Mouse (Mus musculus): ENCODE measurements around the gene Nuak1. TPM values are rescaled to one million over a fixed set of nuclear protein-coding genes. Genes with fewer than 3 reads are reported as not detected.
A peak's percentile ranks its signal among the peaks of the same experiment; 100 is the strongest.

The Nuak1 gene
- polyA plus RNA-seq, 1 experiment from 2014 or later, result 1.2 TPM

GRCm38 (mm10) chr10:84395885-84396659 is 44.3 kb downstream of the Nuak1 start:
- no peak for DNase-seq (ENCODE audit: low spot score)
- Histone ChIP-seq H3K4me1 (peaks cover 17% of the 10 kb centered on the region), H3K36me3 (peaks cover 2% of the 10 kb centered on the region; the same call in 1 of the 2 replicates), H3K27me3 (ENCODE audit: low read depth, poor library complexity, severe bottlenecking) (no peaks in the 10 kb centered on the region), H3K9me3 (replicated peaks) (no peaks in the 10 kb centered on the region), H3K4me3 (no peak overlapping the region), H3K27ac (no peak overlapping the region)
- 91% methylated on average over 8 of the region's 8 CpGs for WGBS

GRCm38 (mm10) chr10:84395259-84395658 is 45.1 kb downstream of the Nuak1 start:
- DNase-seq (ENCODE audit: low spot score), result no peak
- Histone ChIP-seq H3K9me3 (replicated peaks) (no peaks in the 10 kb centered on the region), H3K4me1 (peaks cover 11% of the 10 kb centered on the region), H3K27ac (no peak overlapping the region), H3K36me3 (peaks cover 2% of the 10 kb centered on the region; the same call in 1 of the 2 replicates), H3K27me3 (ENCODE audit: low read depth, poor library complexity, severe bottlenecking) (no peaks in the 10 kb centered on the region), H3K4me3 (no peak overlapping the region)
- WGBS, result 83% methylated on average over 5 of the region's 5 CpGs

DNA sequence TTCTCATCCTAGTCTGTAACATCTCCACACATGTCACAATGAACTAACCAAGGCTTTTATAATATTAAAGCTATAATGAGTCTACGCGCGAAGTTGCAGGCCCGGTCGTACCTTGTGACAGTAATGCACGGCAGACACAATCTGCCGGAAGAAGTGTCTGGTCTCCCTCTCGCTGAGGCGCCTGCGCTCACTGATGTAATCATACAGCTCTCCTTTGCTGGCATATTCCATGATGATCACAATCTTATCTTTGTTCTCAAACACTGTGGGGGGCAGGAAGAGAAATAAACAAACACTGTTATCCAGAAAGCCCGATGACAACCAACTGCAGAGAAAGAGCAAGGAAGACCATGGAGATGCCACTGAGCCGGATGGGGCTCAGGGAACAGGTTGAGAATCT is 46.5 kb downstream of the Nuak1 start:
- H3K27me3 ChIP-seq (ENCODE audit: low read depth, poor library complexity, severe bottlenecking), result no peaks in the 10 kb centered on the region
- H3K4me1 ChIP-seq, result peaks cover 16% of the 10 kb centered on the region
- H3K36me3 ChIP-seq, result peaks cover 2% of the 10 kb centered on the region; the same call in 1 of the 2 replicates
- H3K4me3 ChIP-seq, result no peak overlapping the region
- no peak overlapping the region for H3K27ac ChIP-seq
- DNase-seq (ENCODE audit: low spot score), result no peak
- 89% methylated on average over 12 of the region's 12 CpGs for WGBS
- no peaks in the 10 kb centered on the region for H3K9me3 ChIP-seq (replicated peaks)

GRCm38 (mm10) chr10:84393405-84393804 is 47.0 kb downstream of the Nuak1 start:
- peaks cover 21% of the 10 kb centered on the region for H3K4me1 ChIP-seq
- no peak overlapping the region for H3K27ac ChIP-seq
- no peak for DNase-seq (ENCODE audit: low spot score)
- H3K4me3 ChIP-seq, result no peak overlapping the region
- no peaks in the 10 kb centered on the region for H3K27me3 ChIP-seq (ENCODE audit: low read depth, poor library complexity, severe bottlenecking)
- H3K9me3 ChIP-seq (replicated peaks), result no peaks in the 10 kb centered on the region
- WGBS, result 85% methylated on average over 9 of the region's 9 CpGs
- peaks cover 2% of the 10 kb centered on the region; the same call in 1 of the 2 replicates for H3K36me3 ChIP-seq

DNA sequence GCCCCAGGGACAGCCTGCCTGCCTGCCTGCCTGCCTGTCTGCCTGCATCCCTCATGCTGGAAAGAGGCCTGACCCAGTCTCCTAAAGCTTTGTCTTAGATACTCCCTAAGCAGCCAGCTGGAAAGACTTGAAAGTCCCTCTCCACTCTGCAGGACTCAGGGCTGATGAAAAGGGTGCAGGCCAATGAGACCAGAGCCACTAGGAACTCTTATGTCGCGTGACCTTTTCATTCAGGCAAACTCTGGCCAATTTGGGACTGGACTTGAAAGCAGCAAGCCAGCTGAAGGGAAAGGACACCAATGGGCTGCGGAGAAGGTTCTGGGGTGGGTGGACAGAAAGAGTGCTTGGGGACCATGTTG is 47.7 kb downstream of the Nuak1 start:
- H3K27ac ChIP-seq, result 0 out of 2 replicates have a peak overlapping the region, but pooled peaks have one; percentile 46
- no peak overlapping the region for H3K4me3 ChIP-seq
- no peak for DNase-seq (ENCODE audit: low spot score)
- 82% methylated on average over 3 of the region's 3 CpGs for WGBS
- peaks cover 28% of the 10 kb centered on the region for H3K4me1 ChIP-seq
- peaks cover 2% of the 10 kb centered on the region; the same call in 1 of the 2 replicates for H3K36me3 ChIP-seq
- H3K9me3 ChIP-seq (replicated peaks), result no peaks in the 10 kb centered on the region
- H3K27me3 ChIP-seq (ENCODE audit: low read depth, poor library complexity, severe bottlenecking), result no peaks in the 10 kb centered on the region

GRCm38 (mm10) chr10:84392027-84392722 is 48.2 kb downstream of the Nuak1 start:
- peaks cover 33% of the 10 kb centered on the region for H3K4me1 ChIP-seq
- peak; percentile 51 for DNase-seq (ENCODE audit: low spot score)

GRCm38 (mm10) chr10:84389707-84390106 is 50.7 kb downstream of the Nuak1 start:
- WGBS, result 87% methylated on average over 5 of the region's 5 CpGs
- H3K36me3 ChIP-seq, result peaks cover 2% of the 10 kb centered on the region; the same call in 1 of the 2 replicates
- no peaks in the 10 kb centered on the region for H3K27me3 ChIP-seq (ENCODE audit: low read depth, poor library complexity, severe bottlenecking)
- H3K4me3 ChIP-seq, result no peak overlapping the region
- H3K27ac ChIP-seq, result no peak overlapping the region
- no peaks in the 10 kb centered on the region for H3K9me3 ChIP-seq (replicated peaks)
- no peak for DNase-seq (ENCODE audit: low spot score)
- H3K4me1 ChIP-seq, result peaks cover 52% of the 10 kb centered on the region

More at GRCm38 (mm10) chr10:84392027-84392722, 48.2 kb downstream of the Nuak1 start:
- peak overlapping the region; percentile 24; the same call in 1 of the 2 replicates for H3K4me3 ChIP-seq
- 19% methylated on average over 14 of the region's 14 CpGs for WGBS
- peaks cover 2% of the 10 kb centered on the region; the same call in 1 of the 2 replicates for H3K36me3 ChIP-seq
- H3K27me3 ChIP-seq (ENCODE audit: low read depth, poor library complexity, severe bottlenecking), result no peaks in the 10 kb centered on the region
- H3K27ac ChIP-seq, result 0 out of 2 replicates have a peak overlapping the region, but pooled peaks have one; percentile 46
- H3K9me3 ChIP-seq (replicated peaks), result no peaks in the 10 kb centered on the region

DNA sequence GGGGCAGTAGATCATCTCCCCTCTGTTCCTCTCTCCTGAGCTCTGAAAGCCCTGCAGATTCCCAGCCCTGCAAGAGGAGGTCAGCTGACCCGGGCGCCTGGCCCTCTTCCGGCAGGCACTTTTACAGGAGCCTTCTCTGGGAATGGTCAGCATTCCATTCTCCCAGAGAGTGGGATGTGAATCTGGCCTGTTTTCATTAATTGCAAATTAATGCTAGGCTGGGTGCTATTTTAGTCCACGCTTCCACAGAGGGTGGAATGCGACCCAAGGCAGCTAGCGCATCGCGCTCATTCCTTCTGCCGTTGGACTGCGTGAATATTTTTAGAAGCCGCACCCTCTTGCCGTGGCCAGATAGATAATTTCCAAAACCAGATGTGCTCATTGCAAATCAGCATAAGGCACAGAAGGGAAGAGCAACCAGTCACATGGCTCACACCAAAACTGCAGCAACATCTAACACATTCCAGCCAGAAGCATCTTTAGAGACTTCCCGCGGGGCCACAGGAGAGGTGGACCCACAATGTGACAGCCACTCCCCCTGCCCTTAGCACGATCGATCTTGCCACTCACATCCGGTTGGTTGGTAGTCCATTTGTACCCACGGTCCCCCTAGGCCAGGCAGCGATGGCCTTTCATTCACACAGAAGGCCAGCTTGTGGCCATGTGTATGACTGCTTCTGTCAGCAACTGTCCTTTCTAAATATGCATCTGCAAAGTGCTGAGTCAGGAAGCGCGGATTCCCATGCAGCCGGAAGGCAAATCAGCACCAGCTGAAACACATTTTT is 51.8 kb downstream of the Nuak1 start:
- peak; percentile 61 for DNase-seq (ENCODE audit: low spot score)
- peaks cover 61% of the 10 kb centered on the region for H3K4me1 ChIP-seq
- H3K9me3 ChIP-seq (replicated peaks), result no peaks in the 10 kb centered on the region
- peak overlapping the region; percentile 26; the same call in 1 of the 2 replicates for H3K27ac ChIP-seq
- H3K27me3 ChIP-seq (ENCODE audit: low read depth, poor library complexity, severe bottlenecking), result no peaks in the 10 kb centered on the region
- 38% methylated on average over 22 of the region's 22 CpGs for WGBS
- H3K36me3 ChIP-seq, result peaks cover 2% of the 10 kb centered on the region; the same call in 1 of the 2 replicates
- H3K4me3 ChIP-seq, result 0 out of 2 replicates have a peak overlapping the region, but pooled peaks have one; percentile 2

GRCm38 (mm10) chr10:84387338-84387737 is 53.1 kb downstream of the Nuak1 start:
- no peak for DNase-seq (ENCODE audit: low spot score)
- WGBS, result 24% methylated on average over 4 of the region's 4 CpGs
- H3K36me3 ChIP-seq, result no peaks in the 10 kb centered on the region; the same call in 1 of the 2 replicates
- H3K4me3 ChIP-seq, result no peak overlapping the region
- H3K27ac ChIP-seq, result peak overlapping the region; percentile 27; the same call in 1 of the 2 replicates
- H3K27me3 ChIP-seq (ENCODE audit: low read depth, poor library complexity, severe bottlenecking), result no peaks in the 10 kb centered on the region
- H3K4me1 ChIP-seq, result peaks cover 64% of the 10 kb centered on the region
- H3K9me3 ChIP-seq (replicated peaks), result no peaks in the 10 kb centered on the region

GRCm38 (mm10) chr10:84386625-84387242 is 53.7 kb downstream of the Nuak1 start:
- Histone ChIP-seq H3K9me3 (replicated peaks) (no peaks in the 10 kb centered on the region), H3K27me3 (ENCODE audit: low read depth, poor library complexity, severe bottlenecking) (no peaks in the 10 kb centered on the region), H3K4me3 (no peak overlapping the region), H3K4me1 (peaks cover 61% of the 10 kb centered on the region), H3K27ac (no peak overlapping the region), H3K36me3 (no peaks in the 10 kb centered on the region; the same call in 1 of the 2 replicates)
- DNase-seq (ENCODE audit: low spot score), result no peak
- WGBS, result 53% methylated on average over 13 of the region's 13 CpGs

- Histone ChIP-seq H3K4me1 (peaks cover 61% of the 10 kb centered on the region), H3K27me3 (ENCODE audit: low read depth, poor library complexity, severe bottlenecking) (no peaks in the 10 kb centered on the region), H3K9me3 (replicated peaks) (no peaks in the 10 kb centered on the region), H3K36me3 (no peaks in the 10 kb centered on the region; the same call in 1 of the 2 replicates), H3K27ac (no peak overlapping the region), H3K4me3 (no peak overlapping the region)
- 91% methylated on average over 3 of the region's 3 CpGs for WGBS
- DNase-seq (ENCODE audit: low spot score), result no peak
Observed at GRCm38 (mm10) chr10:84386214-84386613, 54.2 kb downstream of the Nuak1 start.

- 74% methylated on average over 9 of the region's 9 CpGs for WGBS
- peaks cover 61% of the 10 kb centered on the region for H3K4me1 ChIP-seq
- H3K27ac ChIP-seq, result no peak overlapping the region
Observed at GRCm38 (mm10) chr10:84384761-84385160, 55.6 kb downstream of the Nuak1 start.

More at GRCm38 (mm10) chr10:84384761-84385160, 55.6 kb downstream of the Nuak1 start:
- H3K9me3 ChIP-seq (replicated peaks), result no peaks in the 10 kb centered on the region
- no peak overlapping the region for H3K4me3 ChIP-seq
- no peaks in the 10 kb centered on the region for H3K27me3 ChIP-seq (ENCODE audit: low read depth, poor library complexity, severe bottlenecking)
- DNase-seq (ENCODE audit: low spot score), result no peak
- no peaks in the 10 kb centered on the region for H3K36me3 ChIP-seq
